Mouse (Mus musculus) embryonic facial prominence, embryonic 11.5 days (tissue): ENCODE measurements around the gene Slc17a7. TPM values are rescaled to one million over a fixed set of nuclear protein-coding genes. Genes with fewer than 3 reads are reported as not detected.

ENCODE experiments used
- ATAC-seq: fragments of 200-750 bp; cut with Nextera tagmentation; replicated peaks from 2 replicates; pipeline ENCODE4 v1.8.0; 2017; ENCODE audit warnings: low read depth; ENCODE audit not compliant: insufficient number of reproducible peaks, low FRiP score, low TSS enrichment
- DNase-seq: peaks from one replicate; pipeline ENCODE4 v3.0.0-alpha.2; 2015; ENCODE audit warnings: low spot score
- H3K27ac ChIP-seq: fragments of 300-500 bp; sonication (generic); replicated peaks from 2 replicates; pipeline ENCODE4 v1.5.1; 2014; ENCODE audit warnings: mild to moderate bottlenecking, low read depth, low read length, control low read depth
- H3K27me3 ChIP-seq: fragments of 300-500 bp; sonication (generic); 2 replicates; pipeline ENCODE4 v1.6.1; 2014; ENCODE audit warnings: mild to moderate bottlenecking, low read length, moderate library complexity, mixed read lengths; ENCODE audit not compliant: control insufficient read depth, insufficient read depth
- H3K36me3 ChIP-seq: fragments of 300-500 bp; sonication (generic); replicated peaks from 2 replicates; pipeline ENCODE4 v1.6.1; 2014; ENCODE audit warnings: low read depth, mild to moderate bottlenecking, low read length, moderate library complexity, mixed read lengths; ENCODE audit not compliant: control insufficient read depth, insufficient read depth
- H3K4me1 ChIP-seq: fragments of 300-500 bp; sonication (generic); 2 replicates; pipeline ENCODE4 v1.6.1; 2014; ENCODE audit warnings: low read length, mixed read lengths; ENCODE audit not compliant: control insufficient read depth, insufficient read depth
- H3K4me2 ChIP-seq: fragments of 300-500 bp; sonication (generic); 2 replicates; pipeline ENCODE4 v1.6.1; 2014; ENCODE audit warnings: low read depth, mild to moderate bottlenecking, control low read depth, low read length, moderate library complexity
- H3K4me3 ChIP-seq: fragments of 300-500 bp; sonication (generic); 2 replicates; pipeline ENCODE4 v1.5.1; 2014; ENCODE audit warnings: low read depth, low read length, control low read depth
- H3K9ac ChIP-seq: fragments of 300-500 bp; sonication (generic); replicated peaks from 2 replicates; pipeline ENCODE4 v1.6.1; 2014; ENCODE audit warnings: mild to moderate bottlenecking, control low read depth, low read length
- H3K9me3 ChIP-seq: fragments of 300-500 bp; sonication (generic); replicated peaks from 2 replicates; pipeline ENCODE4 v1.6.1; 2016; ENCODE audit warnings: mild to moderate bottlenecking, low read length, inconsistent platforms, mixed read lengths; ENCODE audit not compliant: control insufficient read depth
- WGBS: fragments of 180-500 bp; shearing (Covaris S2); extraction: QIAGEN DNeasy Blood & Tissue Kit; methylation state at CpG from one replicate; pipeline ENCODE4 v1.1.7; 2014; 5-methylcytosine and 5-hydroxymethylcytosine counted together
- polyA plus RNA-seq: library from polyadenylated mRNA; unstranded; fragments of >200 nt; fragmentation: Nextera tagmentation; extraction: Ambion mirVana; gene quantifications from 2 replicates; pipeline ENCODE4 v1.2.1, GENCODE M21; 2014

The Slc17a7 gene
- polyA plus RNA-seq, 1 experiment from 2014 or later: 1.1 TPM

DNA sequence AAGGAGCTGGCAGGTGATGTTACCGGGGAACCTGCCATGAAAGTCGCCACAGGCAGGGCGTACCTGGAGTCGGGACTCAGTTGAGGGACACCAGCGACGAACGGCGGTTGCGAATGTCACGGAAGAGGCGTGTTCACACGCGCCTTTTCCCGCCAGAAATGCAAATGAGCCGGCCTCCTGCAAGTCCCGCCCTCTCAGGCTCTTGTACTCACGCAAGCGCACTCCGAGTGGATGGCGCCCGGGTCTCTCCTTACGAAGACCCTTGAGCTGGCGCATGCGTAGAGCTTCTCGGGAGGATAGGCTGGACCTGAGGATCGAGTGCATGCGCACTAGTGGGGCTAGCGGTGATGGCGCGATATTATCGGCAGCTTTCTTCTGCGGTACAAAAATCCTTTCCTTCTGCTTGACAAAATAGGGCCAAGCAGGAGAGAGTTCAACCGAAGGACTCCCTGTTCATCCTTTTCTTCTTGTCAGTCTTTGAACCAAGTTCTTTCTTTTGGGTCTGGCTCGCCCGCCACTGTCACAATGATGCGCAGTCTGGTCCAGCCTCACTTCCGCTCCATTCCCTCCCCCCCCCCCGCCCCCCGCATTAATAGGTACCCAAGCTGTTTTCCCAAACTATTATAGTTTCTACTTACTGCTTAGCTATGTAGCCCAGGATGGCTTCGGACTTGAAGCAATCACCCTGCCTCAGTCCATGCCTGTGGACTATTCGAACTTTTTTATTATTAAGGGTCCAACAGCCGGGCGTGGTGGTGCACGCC, 40.8 kb downstream of the Slc17a7 start, which contains the start of gene Ccdc155:
Ccdc155 (minus strand) TSS at position 513 of the 764 bp plus-strand sequence.
- DNase-seq: peak; percentile 100
- 9% methylated on average over 44 of the region's 44 CpGs for WGBS
- Histone ChIP-seq H3K27ac (no peak within 1 kb of the TSS), H3K9me3 (no peaks in the 10 kb centered on the region), H3K27me3 (no peaks in the 10 kb centered on the region), H3K9ac (peak within 1 kb of the TSS; percentile 64), H3K4me3 (peak within 1 kb of the TSS; percentile 30), H3K4me1 (no peaks in the 10 kb centered on the region), H3K4me2 (peak within 1 kb of the TSS; percentile 43), H3K36me3 (no peaks in the 10 kb centered on the region)
- peak; percentile 95 for ATAC-seq

DNA sequence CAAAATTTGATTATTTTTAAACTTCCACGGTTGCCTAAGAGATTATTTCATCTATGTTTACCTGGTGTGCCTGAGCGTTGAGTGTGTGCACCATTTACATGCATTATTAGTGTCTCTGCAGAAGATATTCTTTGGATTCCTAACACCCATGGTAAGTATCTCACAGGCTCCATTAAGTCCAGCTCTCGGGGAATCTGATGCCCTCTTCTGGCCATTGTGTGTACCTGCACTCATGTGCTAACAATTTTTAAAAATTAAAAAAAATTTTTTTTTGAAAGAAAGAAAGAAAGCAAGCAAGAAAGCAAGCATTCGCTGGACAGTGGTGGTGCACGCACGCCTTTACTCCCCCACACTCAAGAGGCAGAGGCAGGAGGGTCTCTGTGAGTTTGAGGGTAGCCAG, 44.5 kb downstream of the Slc17a7 start:
- Histone ChIP-seq H3K27ac (no peak overlapping the region), H3K36me3 (no peaks in the 10 kb centered on the region), H3K9ac (no peak overlapping the region), H3K4me3 (no peak overlapping the region), H3K4me2 (no peak overlapping the region), H3K9me3 (no peaks in the 10 kb centered on the region), H3K27me3 (peaks cover 15% of the 10 kb centered on the region), H3K4me1 (no peaks in the 10 kb centered on the region)
- no peak for DNase-seq
- WGBS: 81% methylated on average over 6 of the region's 6 CpGs
- no peak for ATAC-seq

GRCm38 (mm10) chr7:45211070-45211469, 47.3 kb downstream of the Slc17a7 start:
- H3K36me3 ChIP-seq: no peaks in the 10 kb centered on the region
- H3K9me3 ChIP-seq: no peaks in the 10 kb centered on the region
- H3K27me3 ChIP-seq: peaks cover 15% of the 10 kb centered on the region
- no peak overlapping the region for H3K4me2 ChIP-seq
- 71% methylated on average over 10 of the region's 10 CpGs for WGBS
- no peak overlapping the region for H3K9ac ChIP-seq
- ATAC-seq (no peak), DNase-seq (no peak)
- H3K4me1 ChIP-seq: no peaks in the 10 kb centered on the region
- no peak overlapping the region for H3K4me3 ChIP-seq
- H3K27ac ChIP-seq: no peak overlapping the region

- WGBS: 6% methylated on average over 17 of the region's 17 CpGs
- Histone ChIP-seq H3K4me1 (no peaks in the 10 kb centered on the region), H3K9ac (no peak within 1 kb of the TSS), H3K27me3 (peaks cover 15% of the 10 kb centered on the region), H3K27ac (no peak within 1 kb of the TSS), H3K4me3 (0 out of 2 replicates have a peak within 1 kb of the TSS, but pooled peaks have one; percentile 6), H3K4me2 (no peak within 1 kb of the TSS; the same call in 1 of the 2 replicates), H3K9me3 (no peaks in the 10 kb centered on the region), H3K36me3 (no peaks in the 10 kb centered on the region)
- DNase-seq (no peak), ATAC-seq (no peak)
These were observed 48.1 kb downstream of the Slc17a7 start, which contains the start of gene Dkkl1 for GRCm38 (mm10) chr7:45211851-45212251. TSS of gene Dkkl1 (minus strand) at chr7:45212147.

DNA sequence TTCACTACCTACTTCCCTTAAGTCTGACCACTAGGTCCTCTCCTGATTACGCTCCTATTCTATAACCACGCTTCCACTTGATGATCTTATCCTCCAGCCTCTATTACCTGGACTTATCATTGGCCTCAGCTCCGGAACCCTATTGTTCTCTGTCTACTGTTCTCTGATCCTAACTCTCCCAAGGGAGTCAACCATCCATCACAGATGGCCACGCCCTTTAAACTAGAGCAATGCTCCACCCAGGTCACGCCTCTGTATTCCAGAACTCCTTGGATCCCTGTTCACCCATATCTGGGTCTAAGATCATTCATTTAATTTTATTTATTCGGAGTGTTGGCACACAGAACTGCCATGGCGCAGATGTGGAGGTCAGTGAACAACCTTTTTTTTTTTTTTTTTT, 48.6 kb downstream of the Slc17a7 start:
- ATAC-seq (no peak), DNase-seq (no peak)
- Histone ChIP-seq H3K4me1 (no peaks in the 10 kb centered on the region; the same call in 1 of the 2 replicates), H3K4me2 (no peak overlapping the region), H3K27me3 (peaks cover 15% of the 10 kb centered on the region), H3K27ac (no peak overlapping the region), H3K9me3 (no peaks in the 10 kb centered on the region), H3K9ac (no peak overlapping the region), H3K36me3 (no peaks in the 10 kb centered on the region), H3K4me3 (no peak overlapping the region)
- 68% methylated on average over 7 of the region's 7 CpGs for WGBS

- H3K27me3 ChIP-seq: peaks cover 15% of the 10 kb centered on the region
- H3K9me3 ChIP-seq: no peaks in the 10 kb centered on the region
- no peak overlapping the region for H3K4me3 ChIP-seq
- DNase-seq (no peak), ATAC-seq (no peak)
- H3K4me2 ChIP-seq: no peak overlapping the region
- H3K36me3 ChIP-seq: no peaks in the 10 kb centered on the region; the same call in 1 of the 2 replicates
- no peak overlapping the region for H3K27ac ChIP-seq
- no peaks in the 10 kb centered on the region; the same call in 1 of the 2 replicates for H3K4me1 ChIP-seq
- H3K9ac ChIP-seq: no peak overlapping the region
- WGBS: 62% methylated on average over 5 of the region's 5 CpGs
These were observed 50.0 kb downstream of the Slc17a7 start for GRCm38 (mm10) chr7:45213708-45214107.

DNA sequence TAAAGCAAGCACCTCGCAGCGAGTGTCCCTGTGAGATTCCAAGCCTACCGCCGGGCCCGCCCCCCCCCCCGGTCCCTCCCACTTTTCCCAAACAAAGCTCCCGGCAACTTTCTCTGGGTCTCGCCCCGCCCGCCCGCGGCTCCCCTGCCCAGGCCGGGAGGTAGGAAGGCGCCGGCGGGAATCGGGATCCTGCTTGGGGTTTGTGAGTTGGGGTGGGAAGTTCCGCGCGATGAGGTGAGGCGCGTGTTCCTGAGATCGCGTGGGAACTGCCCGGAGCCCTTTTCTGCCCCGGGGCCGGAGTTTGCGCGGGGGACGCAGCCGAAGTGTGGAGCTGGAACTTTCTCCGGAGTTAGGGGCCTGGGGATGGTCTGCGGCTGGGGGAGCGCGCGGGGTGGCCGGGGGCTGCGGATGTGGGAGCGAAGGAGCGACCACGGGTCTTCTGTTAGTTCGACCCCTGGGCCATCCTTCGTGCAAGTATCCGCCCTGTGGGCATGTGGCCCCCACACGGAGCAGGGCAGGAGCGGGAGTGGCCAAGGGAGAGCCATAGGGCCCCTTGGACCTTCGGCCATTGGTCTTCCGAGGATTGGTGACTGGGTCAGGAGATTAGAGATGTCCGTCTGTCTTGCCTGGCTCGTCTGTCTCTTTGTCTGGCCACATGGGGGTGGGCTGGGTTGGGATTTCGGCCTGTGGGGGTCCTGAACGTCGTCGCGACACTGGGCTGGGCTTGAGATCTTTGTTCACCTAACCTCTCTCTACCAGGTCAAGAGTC, 52.1 kb downstream of the Slc17a7 start, which contains the start of gene Tead2:
Tead2 (plus strand) TSS at position 81 of the 769 bp plus-strand sequence.
- H3K9me3 ChIP-seq: no peaks in the 10 kb centered on the region
- H3K4me1 ChIP-seq: no peaks in the 10 kb centered on the region; the same call in 1 of the 2 replicates
- H3K4me3 ChIP-seq: peak within 1 kb of the TSS; percentile 89
- ATAC-seq (peak; percentile 57), DNase-seq (peak; percentile 85)
- peaks cover 14% of the 10 kb centered on the region for H3K36me3 ChIP-seq
- peak within 1 kb of the TSS; percentile 100 for H3K9ac ChIP-seq
- H3K4me2 ChIP-seq: peak within 1 kb of the TSS; percentile 63
- WGBS: 1% methylated on average over 51 of the region's 55 CpGs
- peak within 1 kb of the TSS; percentile 95 for H3K27ac ChIP-seq
- H3K27me3 ChIP-seq: peaks cover 9% of the 10 kb centered on the region
